Mouse (Mus musculus): ENCODE data around the gene Usp53.

DNA sequence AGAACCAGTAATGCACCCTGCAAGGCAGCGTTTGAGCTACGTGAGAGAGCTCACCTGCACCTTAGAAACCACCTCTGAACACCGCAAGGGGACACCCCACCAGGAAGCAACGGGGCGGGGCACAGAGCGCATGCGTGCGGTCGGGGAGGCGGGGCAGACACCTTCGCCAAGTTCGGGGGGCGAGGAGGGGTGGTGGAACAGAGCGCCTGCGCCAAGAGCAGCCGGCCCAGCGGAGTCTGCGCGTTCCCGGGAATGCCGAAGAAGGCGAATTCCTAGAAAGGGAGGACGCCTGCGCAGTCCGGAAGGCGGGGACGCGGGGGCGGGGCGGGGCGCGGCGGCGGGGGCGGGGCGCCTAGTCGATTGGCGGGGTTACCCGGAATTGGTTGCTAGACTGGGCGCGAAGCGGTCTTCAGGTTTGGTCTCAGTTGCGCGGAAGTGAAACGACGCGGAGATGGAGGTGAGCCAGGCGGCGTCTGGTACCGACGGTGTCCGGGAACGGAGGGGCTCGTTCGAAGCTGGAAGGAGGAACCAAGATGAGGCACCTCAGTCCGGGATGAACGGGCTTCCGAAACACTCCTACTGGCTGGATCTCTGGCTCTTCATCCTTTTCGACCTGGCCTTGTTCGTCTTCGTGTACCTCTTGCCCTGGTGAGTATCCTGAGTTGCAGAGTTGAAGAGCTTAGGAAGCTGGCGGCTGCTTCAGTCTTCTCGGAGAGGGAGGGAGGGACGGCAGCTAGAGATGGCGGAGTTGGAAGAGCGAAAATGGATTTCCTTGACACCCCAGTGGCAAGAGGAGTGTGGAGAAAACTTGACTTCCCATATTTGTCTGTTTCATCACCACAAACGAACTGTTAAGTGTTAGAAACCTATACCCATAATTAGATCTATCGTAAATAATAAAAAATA, 60.0 kb downstream of the Usp53 start, which contains the start of gene 1810037I17Rik:
- TF ChIP-seq CTCF (IDR thresholded peaks at IDR 0.05; ENCODE audit: borderline replicate concordance, insufficient read depth, low read depth, low read length) (no peak), POLR2A (IDR thresholded peaks at IDR 0.05; ENCODE audit: borderline replicate concordance, insufficient read depth, low read length) (peak; percentile 65; the same call in 1 of the 2 replicates)
